Comparison of ENCODE assay signal across 8 mouse cellular contexts in the genomic region with DNA sequence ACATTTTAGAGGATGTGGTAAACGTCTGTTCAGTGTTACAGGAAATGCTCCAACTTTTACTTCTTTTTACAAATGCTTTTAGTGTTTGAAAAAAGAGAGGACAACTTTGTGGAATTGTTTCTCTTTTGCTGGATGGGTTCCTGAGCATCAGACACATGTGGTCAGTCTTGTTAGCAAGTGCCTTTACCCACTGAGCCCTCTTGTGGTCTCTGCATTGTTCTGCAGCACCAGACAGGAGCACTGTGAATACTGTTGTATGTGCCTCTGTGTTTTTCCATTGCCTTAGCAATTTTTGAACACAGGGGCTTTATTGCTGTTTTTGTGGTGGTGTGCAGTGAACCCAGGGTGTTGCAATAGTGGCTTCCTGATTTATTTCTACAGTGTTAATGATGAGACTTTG. TPM values are rescaled to one million over a fixed set of nuclear protein-coding genes. Genes with fewer than 3 reads are reported as not detected.
DNase-seq lines count a peak whose midpoint lies in the region; ATAC-seq and TF ChIP-seq lines count a peak whose summit lies in the region.

No protein-coding gene starts in this region.

- intact Hi-C loops in gastrocnemius, adult 2 months (cut with DNase I): no loop called here
- intact Hi-C loops in gastrocnemius, postnatal 14 days (cut with DNase I; ENCODE audit: low total_unique reads): no loop called here

- no peak overlapping the region for H3K27ac ChIP-seq in gastrocnemius, adult 2 months
- no peak overlapping the region for H3K27ac ChIP-seq in thymus, adult 2 months (ENCODE audit: control insufficient read depth, insufficient read depth, low read length)

- no peak overlapping the region for H3K4me3 ChIP-seq in gastrocnemius, adult 2 months
- no peak overlapping the region for H3K4me3 ChIP-seq in thymus, adult 2 months (ENCODE audit: control insufficient read depth, insufficient read depth, low read length)

- peak; percentile 90 for ATAC-seq in granulocyte monocyte progenitor cell, adult 5-6 weeks (replicated peaks; ENCODE audit: poor library complexity, severe bottlenecking)
- no peak for ATAC-seq in erythroblast, adult 5-6 weeks (replicated peaks; ENCODE audit: low FRiP score, poor library complexity, severe bottlenecking)

- no peak for DNase-seq in gastrocnemius, adult 2 months
- DNase-seq in gastrocnemius, postnatal 14 days: no peak
- peak; percentile 75 for DNase-seq in 3T3-L1 (ENCODE audit: low read depth, low spot score)
- peak; percentile 42 for DNase-seq in R1 (ENCODE audit: low read depth, low spot score)
- DNase-seq in lung, postnatal 36 days: peak; percentile 17
- no peak for DNase-seq in thymus, adult 2 months

- TF ChIP-seq POLR2A in thymus, adult 2 months (IDR thresholded peaks at IDR 0.05; ENCODE audit: control insufficient read depth, extremely low read depth, insufficient read depth, low read length, poor library complexity): no peak

- TF ChIP-seq CTCF in gastrocnemius, adult 2 months (IDR thresholded peaks at IDR 0.05): peak; percentile 59
- no peak for TF ChIP-seq CTCF in thymus, adult 2 months (IDR thresholded peaks at IDR 0.05; ENCODE audit: borderline replicate concordance, control insufficient read depth, extremely low read depth, insufficient read depth, low read length, poor library complexity)

- no peaks in the 10 kb centered on the region for H3K4me1 ChIP-seq in thymus, adult 2 months (replicated peaks; ENCODE audit: control insufficient read depth, insufficient read depth, low read length)

- peaks cover 54% of the 10 kb centered on the region for H3K36me3 ChIP-seq in thymus, adult 2 months (ENCODE audit: control insufficient read depth, insufficient read depth, low read length)

- H3K27me3 ChIP-seq in thymus, adult 2 months (ENCODE audit: control insufficient read depth, insufficient read depth, low read length): no peaks in the 10 kb centered on the region

- WGBS in thymus, adult 2 months: 19% methylated on average over 1 of the region's 1 CpGs

RNA-seq across cellular contexts. Expression of a gene that starts 39.4 kb away (rescaled TPM):
- 100 to 1,000 TPM; 166 to 198 TPM for total RNA-seq in gastrocnemius, adult 2 months (2021)
- total RNA-seq in gastrocnemius, postnatal 14 days (2021): 100 to 1,000 TPM; 251 to 274 TPM
- total RNA-seq in granulocyte monocyte progenitor cell, adult 5-6 weeks (2014; fragmentation: Nextera tagmentation): 56.3 and 74.5 TPM in 2 replicates
- total RNA-seq in granulocyte monocyte progenitor cell, adult 5-6 weeks (2017): 164 and 176 TPM in 2 replicates
- 33.8 and 37.6 TPM in 2 replicates for total RNA-seq in erythroblast, adult 5-6 weeks (2015; ENCODE audit: low replicate concordance)
- 51.9 and 56.3 TPM in 2 replicates for total RNA-seq in erythroblast, adult 5-6 weeks (2017; ENCODE audit: low replicate concordance)
- polyA plus RNA-seq in thymus, adult 2 months (2012; rRNA removed): 29.3 and 30.6 TPM in 2 replicates

Comparison
In these comparisons a context has a peak if more than half of its experiments do, and no peak if none do; other contexts are left out.
1. DNase-seq: peak in 3T3-L1 (single experiment), R1 (single experiment) and lung, postnatal 36 days (single experiment); none in gastrocnemius, adult 2 months (single experiment), gastrocnemius, postnatal 14 days (single experiment) and thymus, adult 2 months (single experiment).